Mouse (Mus musculus) midbrain, embryonic 15.5 days (tissue): Measurements from ENCODE around the gene Hint1. TPM values are rescaled to one million over a fixed set of nuclear protein-coding genes. Genes with fewer than 3 reads are reported as not detected.

Experiments used
- polyA plus RNA-seq: library from polyadenylated mRNA; unstranded; fragments of >200 nt; fragmentation: Nextera tagmentation; extraction: Ambion mirVana; gene quantifications from 2 replicates; pipeline ENCODE4 v1.2.1, GENCODE M21; 2015

The Hint1 gene
- polyA plus RNA-seq, 1 experiment from 2014 or later: 658 TPM

Other genes with a start within 250 kb of the Hint1 start
- gene Cdc42se2, start 78.7 kb upstream of the Hint1 start, polyA plus RNA-seq: 157 and 159 TPM in 2 replicates
- 11.5 and 14.1 TPM in 2 replicates for gene Lyrm7, start 5.5 kb upstream of the Hint1 start, polyA plus RNA-seq
- gene Gpx3, start 36.1 kb downstream of the Hint1 start, polyA plus RNA-seq: 26.5 and 30.0 TPM in 2 replicates
- gene Tnip1, start 96.5 kb downstream of the Hint1 start, polyA plus RNA-seq: 15.4 and 16.4 TPM in 2 replicates
- gene Anxa6, start 167.1 kb downstream of the Hint1 start, polyA plus RNA-seq: 42.2 and 48.0 TPM in 2 replicates
- gene Ccdc69, start 211.7 kb downstream of the Hint1 start, polyA plus RNA-seq: 0.34 and 0.36 TPM in 2 replicates
- gene Gm2a, start 231.7 kb downstream of the Hint1 start, polyA plus RNA-seq: 23.2 and 23.3 TPM in 2 replicates